Mouse (Mus musculus): Measurements from ENCODE around the gene Rfc1. TPM values are rescaled to one million over a fixed set of nuclear protein-coding genes. Genes with fewer than 3 reads are reported as not detected.

The Rfc1 gene
- total RNA-seq (2021) (10 to 100 TPM; 31.9 to 38.2 TPM), polyA plus RNA-seq (2012; rRNA removed) (8.4 and 11.5 TPM in 2 replicates)
- long read RNA-seq, full-length matches to known transcripts, result 23 of 37 reads
- long read RNA-seq, partial matches to known transcripts, result 2 of 37 reads
- long read RNA-seq, other reads (novel, unspliced or antisense), result 12 of 37 reads

- H3K79me2 ChIP-seq (replicated peaks; ENCODE audit: control insufficient read depth, insufficient read depth, low read length), result peaks cover 1% of the 10 kb centered on the region; the same call in 1 of the 2 replicates
- intact Hi-C loops (cut with DNase I), result loop anchor here (1.0 to 10.0 kb wide), 3 partner anchors 56 to 362 kb away; partner anchors contain the start of genes Lias, Pds5a, Rpl9 and Smim14
- peak within 1 kb of the TSS; percentile 67 for H3K27ac ChIP-seq
- peak within 1 kb of the TSS; percentile 91 for H3K9ac ChIP-seq (ENCODE audit: low read depth, low read length)
- H3K4me3 ChIP-seq, result peak within 1 kb of the TSS; percentile 86
- 0 out of 2 replicates have a peak, but pooled peaks cover 1% of the 10 kb centered on the region for H3K4me1 ChIP-seq (ENCODE audit: control insufficient read depth, insufficient read depth, low read length)
- H3K27me3 ChIP-seq (ENCODE audit: control insufficient read depth, insufficient read depth, low read length), result no peaks in the 10 kb centered on the region
- peak; percentile 56 for TF ChIP-seq POLR2A (IDR thresholded peaks at IDR 0.05; ENCODE audit: insufficient read depth, low read depth, low read length)
- TF ChIP-seq EP300 (IDR thresholded peaks at IDR 0.05; ENCODE audit: insufficient read depth, low read depth, low read length), result peak; percentile 43; the same call in 1 of the 2 replicates
- no peak for TF ChIP-seq CTCF (IDR thresholded peaks at IDR 0.05)
- H3K36me3 ChIP-seq (ENCODE audit: control insufficient read depth, insufficient read depth, low read length), result no peaks in the 10 kb centered on the region
- DNase-seq, result peak; percentile 93
- WGBS, result under 1% methylated on average over 65 of the region's 65 CpGs
These were observed at the start of gene Rfc1 for GRCm38 (mm10) chr5:65335298-65336074. Gene Rfc1, minus strand, starts transcription at chr5:65335670.

GRCm38 (mm10) chr5:65374746-65375145 is 39.3 kb upstream of the Rfc1 start:
- Histone ChIP-seq H3K27ac (no peak overlapping the region), H3K79me2 (replicated peaks; ENCODE audit: control insufficient read depth, insufficient read depth, low read length) (no peaks in the 10 kb centered on the region), H3K4me3 (no peak overlapping the region), H3K36me3 (ENCODE audit: control insufficient read depth, insufficient read depth, low read length) (no peaks in the 10 kb centered on the region), H3K4me1 (ENCODE audit: control insufficient read depth, insufficient read depth, low read length) (no peaks in the 10 kb centered on the region), H3K27me3 (ENCODE audit: control insufficient read depth, insufficient read depth, low read length) (no peaks in the 10 kb centered on the region), H3K9ac (ENCODE audit: low read depth, low read length) (no peak overlapping the region)
- intact Hi-C loops (cut with DNase I), result no loop called here
- 74% methylated on average over 7 of the region's 7 CpGs for WGBS
- no peak for DNase-seq
- TF ChIP-seq EP300 (IDR thresholded peaks at IDR 0.05; ENCODE audit: insufficient read depth, low read depth, low read length) (no peak), CTCF (IDR thresholded peaks at IDR 0.05) (no peak), POLR2A (IDR thresholded peaks at IDR 0.05; ENCODE audit: insufficient read depth, low read depth, low read length) (no peak)

GRCm38 (mm10) chr5:65371551-65371950 is 36.1 kb upstream of the Rfc1 start:
- Histone ChIP-seq H3K4me1 (ENCODE audit: control insufficient read depth, insufficient read depth, low read length) (no peaks in the 10 kb centered on the region), H3K27me3 (ENCODE audit: control insufficient read depth, insufficient read depth, low read length) (no peaks in the 10 kb centered on the region), H3K9ac (ENCODE audit: low read depth, low read length) (no peak overlapping the region), H3K27ac (no peak overlapping the region), H3K79me2 (replicated peaks; ENCODE audit: control insufficient read depth, insufficient read depth, low read length) (no peaks in the 10 kb centered on the region), H3K4me3 (no peak overlapping the region), H3K36me3 (ENCODE audit: control insufficient read depth, insufficient read depth, low read length) (no peaks in the 10 kb centered on the region)
- WGBS, result 85% methylated on average over 7 of the region's 7 CpGs
- no peak for DNase-seq
- intact Hi-C loops (cut with DNase I), result no loop called here
- TF ChIP-seq EP300 (IDR thresholded peaks at IDR 0.05; ENCODE audit: insufficient read depth, low read depth, low read length), result no peak
- TF ChIP-seq POLR2A (IDR thresholded peaks at IDR 0.05; ENCODE audit: insufficient read depth, low read depth, low read length), result no peak
- TF ChIP-seq CTCF (IDR thresholded peaks at IDR 0.05), result no peak

- H3K9ac ChIP-seq (ENCODE audit: low read depth, low read length), result no peak overlapping the region
- WGBS, result 71% methylated on average over 11 of the region's 11 CpGs
- no peaks in the 10 kb centered on the region for H3K4me1 ChIP-seq (ENCODE audit: control insufficient read depth, insufficient read depth, low read length)
- no peaks in the 10 kb centered on the region for H3K79me2 ChIP-seq (replicated peaks; ENCODE audit: control insufficient read depth, insufficient read depth, low read length)
- no peak for TF ChIP-seq CTCF (IDR thresholded peaks at IDR 0.05)
- no peak for TF ChIP-seq EP300 (IDR thresholded peaks at IDR 0.05; ENCODE audit: insufficient read depth, low read depth, low read length)
- no peak for TF ChIP-seq POLR2A (IDR thresholded peaks at IDR 0.05; ENCODE audit: insufficient read depth, low read depth, low read length)
- intact Hi-C loops (cut with DNase I), result no loop called here
- DNase-seq, result no peak
- no peaks in the 10 kb centered on the region for H3K36me3 ChIP-seq (ENCODE audit: control insufficient read depth, insufficient read depth, low read length)
- no peak overlapping the region for H3K27ac ChIP-seq
- H3K4me3 ChIP-seq, result no peak overlapping the region
- H3K27me3 ChIP-seq (ENCODE audit: control insufficient read depth, insufficient read depth, low read length), result no peaks in the 10 kb centered on the region
These were observed 32.4 kb upstream of the Rfc1 start for GRCm38 (mm10) chr5:65367837-65368236.

- H3K36me3 ChIP-seq (ENCODE audit: control insufficient read depth, insufficient read depth, low read length), result no peaks in the 10 kb centered on the region
- H3K4me1 ChIP-seq (ENCODE audit: control insufficient read depth, insufficient read depth, low read length), result no peaks in the 10 kb centered on the region
- DNase-seq, result no peak
- no peak overlapping the region for H3K4me3 ChIP-seq
- intact Hi-C loops (cut with DNase I), result no loop called here
- no peak for TF ChIP-seq EP300 (IDR thresholded peaks at IDR 0.05; ENCODE audit: insufficient read depth, low read depth, low read length)
- TF ChIP-seq POLR2A (IDR thresholded peaks at IDR 0.05; ENCODE audit: insufficient read depth, low read depth, low read length), result no peak
- no peak for TF ChIP-seq CTCF (IDR thresholded peaks at IDR 0.05)
- WGBS, result 74% methylated on average over 3 of the region's 3 CpGs
- H3K27me3 ChIP-seq (ENCODE audit: control insufficient read depth, insufficient read depth, low read length), result no peaks in the 10 kb centered on the region
- H3K27ac ChIP-seq, result no peak overlapping the region
- no peaks in the 10 kb centered on the region for H3K79me2 ChIP-seq (replicated peaks; ENCODE audit: control insufficient read depth, insufficient read depth, low read length)
- H3K9ac ChIP-seq (ENCODE audit: low read depth, low read length), result no peak overlapping the region
These were observed 22.3 kb upstream of the Rfc1 start for GRCm38 (mm10) chr5:65357771-65358170.

- DNase-seq, result no peak
- WGBS, result 81% methylated on average over 6 of the region's 6 CpGs
- no peak overlapping the region for H3K4me3 ChIP-seq
- no peak overlapping the region for H3K27ac ChIP-seq
- no peaks in the 10 kb centered on the region for H3K27me3 ChIP-seq (ENCODE audit: control insufficient read depth, insufficient read depth, low read length)
- no peaks in the 10 kb centered on the region for H3K79me2 ChIP-seq (replicated peaks; ENCODE audit: control insufficient read depth, insufficient read depth, low read length)
- intact Hi-C loops (cut with DNase I), result no loop called here
- no peaks in the 10 kb centered on the region for H3K36me3 ChIP-seq (ENCODE audit: control insufficient read depth, insufficient read depth, low read length)
- TF ChIP-seq POLR2A (IDR thresholded peaks at IDR 0.05; ENCODE audit: insufficient read depth, low read depth, low read length) (no peak), EP300 (IDR thresholded peaks at IDR 0.05; ENCODE audit: insufficient read depth, low read depth, low read length) (no peak), CTCF (IDR thresholded peaks at IDR 0.05) (no peak)
- H3K9ac ChIP-seq (ENCODE audit: low read depth, low read length), result no peak overlapping the region
- no peaks in the 10 kb centered on the region for H3K4me1 ChIP-seq (ENCODE audit: control insufficient read depth, insufficient read depth, low read length)
These were observed 21.4 kb upstream of the Rfc1 start for GRCm38 (mm10) chr5:65356851-65357250.

Measured in heart, adult 2 months (tissue).